In genomic region chr8:121829048-121829776, GRCm38 (mm10) we compare ENCODE assay signal across 8 mouse cellular contexts. TPM values are rescaled to one million over a fixed set of nuclear protein-coding genes. Genes with fewer than 3 reads are reported as not detected.
DNase-seq lines count a peak whose midpoint lies in the region; ATAC-seq and TF ChIP-seq lines count a peak whose summit lies in the region.

Gene Klhdc4 (minus strand): TSS chr8:121829569.

- H3K4me3 ChIP-seq in ES-E14 (ENCODE audit: insufficient read depth in 1 of 2, low read depth in 1 of 2, low read length in 2 of 2, poor library complexity in 1 of 2, severe bottlenecking in 1 of 2) = peak within 1 kb of the TSS; percentile 77 to 96
- H3K4me3 ChIP-seq in forebrain, embryonic 16.5 days (replicated peaks; ENCODE audit: low read length) = peak within 1 kb of the TSS; percentile 80
- H3K4me3 ChIP-seq in layer of hippocampus, adult 2 months = peak within 1 kb of the TSS; percentile 81
- peak within 1 kb of the TSS; percentile 89 for H3K4me3 ChIP-seq in lung, embryonic 14.5 days (ENCODE audit: low read depth, low read length)
- H3K4me3 ChIP-seq in olfactory bulb, adult 2 months (ENCODE audit: insufficient read depth, low read depth, low read length) = peak within 1 kb of the TSS; percentile 90
- H3K4me3 ChIP-seq in thymus, adult 2 months (ENCODE audit: control insufficient read depth, insufficient read depth, low read length) = peak within 1 kb of the TSS; percentile 96

- H3K4me1 ChIP-seq in ES-E14 (ENCODE audit: control insufficient read depth in 2 of 2, insufficient read depth in 2 of 2, low read length in 2 of 2, poor library complexity in 1 of 2) = peaks cover 0 to 9% of the 10 kb centered on the region in 2 experiments; a peak in 2 of 4 replicates
- peaks cover 18% of the 10 kb centered on the region for H3K4me1 ChIP-seq in forebrain, embryonic 16.5 days (replicated peaks; ENCODE audit: control insufficient read depth, insufficient read depth, low read length)
- peaks cover 3% of the 10 kb centered on the region; the same call in 1 of the 2 replicates for H3K4me1 ChIP-seq in lung, embryonic 14.5 days (ENCODE audit: insufficient read depth)
- H3K4me1 ChIP-seq in olfactory bulb, adult 2 months (ENCODE audit: control insufficient read depth, insufficient read depth, low read length) = peaks cover 15% of the 10 kb centered on the region
- H3K4me1 ChIP-seq in thymus, adult 2 months (replicated peaks; ENCODE audit: control insufficient read depth, insufficient read depth, low read length) = peaks cover 19% of the 10 kb centered on the region

- no peaks in the 10 kb centered on the region for H3K27me3 ChIP-seq in forebrain, embryonic 16.5 days (replicated peaks; ENCODE audit: control insufficient read depth, insufficient read depth, low read length)
- H3K27me3 ChIP-seq in lung, embryonic 14.5 days (ENCODE audit: insufficient read depth, low read length) = no peaks in the 10 kb centered on the region
- no peaks in the 10 kb centered on the region for H3K27me3 ChIP-seq in thymus, adult 2 months (ENCODE audit: control insufficient read depth, insufficient read depth, low read length)

- H3K9ac ChIP-seq in ES-E14 (ENCODE audit: insufficient read depth, low read depth, low read length, poor library complexity, severe bottlenecking) = peak within 1 kb of the TSS; percentile 93
- H3K9ac ChIP-seq in forebrain, embryonic 16.5 days (replicated peaks; ENCODE audit: low read depth, low read length) = peak within 1 kb of the TSS; percentile 82
- peak within 1 kb of the TSS; percentile 83 for H3K9ac ChIP-seq in lung, embryonic 14.5 days

- no peak within 1 kb of the TSS for H3K27ac ChIP-seq in ES-E14 (ENCODE audit: insufficient read depth, low read depth, low read length, poor library complexity, severe bottlenecking)
- peak within 1 kb of the TSS; percentile 65 for H3K27ac ChIP-seq in forebrain, embryonic 16.5 days (ENCODE audit: low read length)
- H3K27ac ChIP-seq in layer of hippocampus, adult 2 months = peak within 1 kb of the TSS; percentile 90
- peak within 1 kb of the TSS; percentile 50; the same call in 1 of the 2 replicates for H3K27ac ChIP-seq in lung, embryonic 14.5 days (ENCODE audit: low read depth)
- H3K27ac ChIP-seq in olfactory bulb, adult 2 months (ENCODE audit: insufficient read depth, low read depth, low read length) = peak within 1 kb of the TSS; percentile 71
- H3K27ac ChIP-seq in thymus, adult 2 months (ENCODE audit: control insufficient read depth, insufficient read depth, low read length) = no peak within 1 kb of the TSS

- H3K36me3 ChIP-seq in ES-E14 (ENCODE audit: control insufficient read depth, insufficient read depth, low read length, poor library complexity, severe bottlenecking) = 0 out of 2 replicates have a peak, but pooled peaks cover 4% of the 10 kb centered on the region
- no peaks in the 10 kb centered on the region for H3K36me3 ChIP-seq in forebrain, embryonic 16.5 days (ENCODE audit: control insufficient read depth, insufficient read depth)
- H3K36me3 ChIP-seq in lung, embryonic 14.5 days (ENCODE audit: insufficient read depth) = no peaks in the 10 kb centered on the region
- no peaks in the 10 kb centered on the region for H3K36me3 ChIP-seq in thymus, adult 2 months (ENCODE audit: control insufficient read depth, insufficient read depth, low read length)

- ATAC-seq in forebrain, embryonic 16.5 days = peak; percentile 99
- ATAC-seq in lung, embryonic 14.5 days (ENCODE audit: insufficient read depth) = peak; percentile 99

- no peaks in the 10 kb centered on the region for H3K9me3 ChIP-seq in ES-E14 (ENCODE audit: control insufficient read depth, insufficient read depth, low read depth, low read length)
- H3K9me3 ChIP-seq in forebrain, embryonic 16.5 days (ENCODE audit: control insufficient read depth, low read length) = no peaks in the 10 kb centered on the region
- no peaks in the 10 kb centered on the region for H3K9me3 ChIP-seq in lung, embryonic 14.5 days (ENCODE audit: low read depth, low read length)

- no peak for TF ChIP-seq CTCF in layer of hippocampus, adult 2 months (conservative IDR thresholded peaks at IDR 0.05)
- no peak for TF ChIP-seq CTCF in lung, embryonic 14.5 days (IDR thresholded peaks at IDR 0.05; ENCODE audit: low read depth)
- no peak for TF ChIP-seq CTCF in olfactory bulb, adult 2 months (IDR thresholded peaks at IDR 0.05; ENCODE audit: insufficient read depth, low read depth, low read length)
- 0 out of 2 replicates have a peak, but pooled peaks have one; percentile 11 for TF ChIP-seq CTCF in thymus, adult 2 months (IDR thresholded peaks at IDR 0.05; ENCODE audit: borderline replicate concordance, control insufficient read depth, extremely low read depth, insufficient read depth, low read length, poor library complexity)

- peak; percentile 87 for DNase-seq in ES-E14 (ENCODE audit: low read depth, low spot score)
- DNase-seq in cerebellum, adult 11-12 months = peak; percentile 87
- peak; percentile 90 for DNase-seq in heart, postnatal 36 days
- peak; percentile 85 to 88 for DNase-seq in layer of hippocampus, adult 2 months (ENCODE audit: low spot score in 2 of 2)
- peak; percentile 96 for DNase-seq in lung, embryonic 14.5 days
- peak; percentile 84 for DNase-seq in thymus, adult 2 months

- TF ChIP-seq POLR2A in olfactory bulb, adult 2 months (IDR thresholded peaks at IDR 0.05; ENCODE audit: insufficient read depth, low read depth, low read length) = peak; percentile 45; the same call in 1 of the 2 replicates
- no peak for TF ChIP-seq POLR2A in thymus, adult 2 months (IDR thresholded peaks at IDR 0.05; ENCODE audit: control insufficient read depth, extremely low read depth, insufficient read depth, low read length, poor library complexity)

- WGBS in forebrain, embryonic 16.5 days = under 1% methylated on average over 68 of the region's 68 CpGs
- WGBS in lung, embryonic 14.5 days = under 1% methylated on average over 68 of the region's 68 CpGs
- WGBS in olfactory bulb, adult 2 months = under 1% methylated on average over 67 of the region's 68 CpGs
- under 1% methylated on average over 68 of the region's 68 CpGs for WGBS in thymus, adult 2 months

- in situ Hi-C loops in ES-E14 (cut with MboI; ENCODE audit: low sequenced_read_pairs in 2 of 2, unreplicated experiment in 2 of 2) = no loop called here

- intact Hi-C loops in heart, postnatal 36 days (cut with DNase I) = no loop called here

- H3K4me2 ChIP-seq in forebrain, embryonic 16.5 days (ENCODE audit: low read length) = peak within 1 kb of the TSS; percentile 97
- H3K4me2 ChIP-seq in lung, embryonic 14.5 days = peak within 1 kb of the TSS; percentile 95

TF ChIP-seq in ES-E14, 5 proteins besides CTCF, POLR2A, EP300 and RAD21:
- TF ChIP-seq HCFC1 (IDR thresholded peaks at IDR 0.05; ENCODE audit: borderline replicate concordance, insufficient read depth, low read length) (peak; percentile 92), MAFK (IDR thresholded peaks at IDR 0.05; ENCODE audit: insufficient read depth, low read depth, low read length) (no peak)

RNA-seq across cellular contexts. Expression of gene Klhdc4, which starts in this region (rescaled TPM):
- total RNA-seq in ES-E14 (2012; rRNA removed) = 65.9 and 84.3 TPM in 2 replicates
- polyA plus RNA-seq in forebrain, embryonic 16.5 days (2015; fragmentation: Nextera tagmentation; extraction: Ambion mirVana) = 45.8 and 51.5 TPM in 2 replicates
- 10 to 100 TPM; 12.2 to 12.3 TPM for total RNA-seq in heart, postnatal 36 days (2021)
- total RNA-seq in layer of hippocampus, adult 2 months (2021) = 10 to 100 TPM; 28.5 to 36.2 TPM
- polyA plus RNA-seq in lung, embryonic 14.5 days (2014; fragmentation: Nextera tagmentation; extraction: Ambion mirVana) = 42.2 and 47.7 TPM in 2 replicates
- not detected in 2 replicates for polyA plus RNA-seq in olfactory bulb, adult 2 months (2012; ENCODE audit: insufficient read depth, insufficient read length, low replicate concordance, missing spikeins)
- polyA plus RNA-seq in thymus, adult 2 months (2012; rRNA removed) = 29.9 and 34.8 TPM in 2 replicates

Comparison
In these comparisons a context has a peak if more than half of its experiments do, and no peak if none do; other contexts are left out.
1. RNA of gene Klhdc4 (polyA plus RNA-seq): 45.8 to 51.5 TPM in forebrain, embryonic 16.5 days, 42.2 to 47.7 TPM in lung, embryonic 14.5 days and 29.9 to 34.8 TPM in thymus, adult 2 months; not detected in olfactory bulb, adult 2 months; every median in the first group is over 10 times any median in the second.
2. H3K27ac ChIP-seq: peak in forebrain, embryonic 16.5 days (single experiment), layer of hippocampus, adult 2 months (single experiment), lung, embryonic 14.5 days (single experiment) and olfactory bulb, adult 2 months (single experiment); none in ES-E14 (single experiment) and thymus, adult 2 months (single experiment).
3. Peak in every context shown above with its lines, with median percentiles within 50 percentile points of each other: DNase-seq, H3K4me3 ChIP-seq and H3K9ac ChIP-seq.